ENCODE assay signal across 16 mouse cellular contexts in the genomic region with DNA sequence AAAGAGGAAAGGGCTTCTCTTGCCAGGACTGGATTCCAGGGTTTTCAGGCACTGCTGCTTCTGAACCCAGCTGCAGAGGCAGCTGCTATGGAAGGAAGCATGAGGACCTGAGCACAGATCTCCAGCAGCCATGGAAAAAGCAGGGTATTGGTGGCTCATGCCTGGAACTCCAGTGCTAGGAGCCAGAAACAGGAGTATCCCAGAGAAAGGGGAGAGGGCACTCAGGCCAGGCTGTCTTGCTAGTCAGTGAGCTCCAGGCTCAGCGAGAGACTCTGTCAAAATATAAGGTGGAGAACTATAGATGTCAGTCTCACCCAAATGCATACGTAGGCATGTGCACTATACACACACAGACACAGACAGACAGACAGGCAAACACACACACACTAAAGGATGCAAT.
"Had no signal": no experiment of that assay in that cellular context is flagged by ENCODE, and none has a peak within 500 bp of the region (broad histone marks: within the 10 kb centered on the region; RNA-seq: fewer than 3 reads in every experiment).

No protein-coding gene starts in this region.

- H3K4me2 ChIP-seq: neural tube, embryonic 13.5 days; neural tube, embryonic 15.5 days; stomach, embryonic 15.5 days had no signal

- H3K9ac ChIP-seq: neural tube, embryonic 13.5 days; neural tube, embryonic 15.5 days; stomach, embryonic 15.5 days had no signal

- H3K27ac ChIP-seq: neural tube, embryonic 13.5 days; neural tube, embryonic 15.5 days; stomach, embryonic 15.5 days; stomach, postnatal 0 days had no signal

- H3K4me3 ChIP-seq: neural tube, embryonic 13.5 days; neural tube, embryonic 15.5 days; stomach, embryonic 15.5 days had no signal

- DNase-seq: retina, postnatal 1 day; right cerebral cortex, adult 18-20 months; right cerebral cortex, postnatal 14 days; right cerebral cortex, postnatal 25 days; right cerebral cortex, postnatal 4 days; spleen, adult 18-20 months; thymus, adult 18-20 months; thymus, adult 2 months; thymus, postnatal 14 days; thymus, postnatal 25 days; thymus, postnatal 36 days; thymus, postnatal 4 days had no signal

- H3K4me1 ChIP-seq: stomach, embryonic 15.5 days had no signal

- H3K36me3 ChIP-seq: neural tube, embryonic 13.5 days; neural tube, embryonic 15.5 days; stomach, embryonic 15.5 days had no signal

- H3K27me3 ChIP-seq: neural tube, embryonic 13.5 days; neural tube, embryonic 15.5 days had no signal

- H3K9me3 ChIP-seq: neural tube, embryonic 13.5 days; neural tube, embryonic 15.5 days; stomach, embryonic 15.5 days had no signal
